Mouse (Mus musculus) heart, postnatal 14 days (tissue): Measurements from ENCODE around the gene Abhd18. TPM values are rescaled to one million over a fixed set of nuclear protein-coding genes. Genes with fewer than 3 reads are reported as not detected.

Experiments
- DNase-seq, 2 experiments: peaks; one replicate each; pipeline ENCODE4 v3.0.0; 2021 to 2022
- intact Hi-C: fragments of 180-260 bp; cut with DNase I; formaldehyde crosslinking; loops from one replicate; pipeline ENCODE4 v1.15.1; 2025
- total RNA-seq, 2 experiments: library from RNA; stranded (reverse); gene quantifications; 2 replicates each; pipeline ENCODE4 v1.2.3; 2021

The Abhd18 gene
- total RNA-seq, 2 experiments from 2014 or later: 65.1 to 65.4 TPM

DNA sequence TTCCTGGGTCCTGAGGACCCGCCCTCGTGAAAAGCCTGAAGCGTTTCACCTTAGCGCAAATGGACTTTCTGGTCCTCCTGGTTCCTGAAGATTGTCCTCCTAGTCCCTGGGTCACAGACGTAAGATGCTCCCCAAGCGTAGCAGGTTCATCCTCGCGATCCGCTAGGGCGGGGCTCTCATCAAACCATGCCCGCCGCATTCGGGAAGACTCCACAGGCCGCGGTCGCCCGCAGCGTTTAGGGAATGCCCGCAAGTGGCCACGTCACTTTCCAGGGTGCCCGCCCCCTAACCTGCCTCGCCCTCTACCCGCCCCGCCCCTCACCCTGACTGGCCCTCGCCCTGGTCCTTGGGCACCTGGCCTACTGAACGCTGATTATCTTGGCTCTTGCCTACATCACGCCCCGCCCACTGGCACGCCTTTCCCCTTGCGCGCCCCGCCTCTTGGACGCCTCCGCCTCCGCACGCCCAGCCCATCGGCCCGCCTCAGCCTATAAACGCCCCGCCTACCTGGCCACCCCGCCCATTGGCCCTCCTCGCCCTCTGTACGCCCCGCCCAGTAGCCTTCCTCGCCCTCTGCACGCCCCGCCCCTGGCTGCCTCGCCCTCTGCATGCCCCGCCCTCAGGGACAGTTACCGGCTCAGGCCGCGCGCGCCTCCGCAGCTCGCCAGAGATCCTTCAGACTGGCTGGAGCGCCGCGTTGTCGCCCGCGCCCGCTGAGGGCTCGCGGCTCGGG is 102.6 kb downstream of the Abhd18 start, which contains the start of gene Larp1b:
Larp1b (plus strand) TSS at position 659 of the 733 bp plus-strand sequence.
- intact Hi-C loops: loop anchor here (5.0 kb wide), 1 partner anchor 52 kb away; no protein-coding TSS in a partner anchor
- DNase-seq: peak; percentile 99 to 100

DNA sequence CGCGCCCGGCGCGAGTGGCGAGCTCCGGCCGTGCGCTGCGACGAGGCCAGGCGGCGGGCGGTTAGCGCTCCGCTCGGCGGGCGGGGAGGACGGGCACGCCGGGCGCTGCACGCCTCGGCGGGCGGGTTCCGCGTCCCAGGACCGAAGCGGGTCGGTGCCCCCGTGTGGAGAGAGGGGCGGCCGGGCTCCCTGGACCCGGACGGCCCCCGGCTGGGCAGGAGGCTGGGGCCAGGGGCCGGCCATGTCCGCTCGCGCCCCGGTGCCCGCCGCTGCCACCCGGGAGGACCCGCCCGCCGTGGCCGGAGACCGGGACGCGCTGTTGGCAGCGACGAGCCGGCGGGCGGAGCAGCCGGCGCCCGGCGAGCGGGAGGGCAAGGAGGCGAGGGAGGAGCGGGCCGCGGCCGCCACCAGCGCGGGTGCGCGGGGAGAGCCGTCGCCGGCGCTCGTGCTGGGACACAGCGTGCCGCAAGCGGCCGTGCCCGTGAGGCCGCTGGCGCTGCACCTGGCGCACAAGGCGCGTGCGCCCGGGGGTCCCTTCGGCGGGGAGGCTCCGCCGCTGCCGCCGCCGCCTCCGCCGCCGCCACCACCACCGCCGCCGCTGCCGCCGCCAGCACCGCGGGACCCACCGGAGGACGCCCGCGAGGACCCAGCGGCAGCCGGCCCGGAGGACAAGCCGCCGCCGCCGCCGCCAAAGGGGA is 103.3 kb downstream of the Abhd18 start:
- intact Hi-C loops: loop anchor here (5.0 to 10.0 kb wide), 2 partner anchors 53 to 635 kb away; no protein-coding TSS in a partner anchor
- peak; percentile 60 to 67 for DNase-seq

DNA sequence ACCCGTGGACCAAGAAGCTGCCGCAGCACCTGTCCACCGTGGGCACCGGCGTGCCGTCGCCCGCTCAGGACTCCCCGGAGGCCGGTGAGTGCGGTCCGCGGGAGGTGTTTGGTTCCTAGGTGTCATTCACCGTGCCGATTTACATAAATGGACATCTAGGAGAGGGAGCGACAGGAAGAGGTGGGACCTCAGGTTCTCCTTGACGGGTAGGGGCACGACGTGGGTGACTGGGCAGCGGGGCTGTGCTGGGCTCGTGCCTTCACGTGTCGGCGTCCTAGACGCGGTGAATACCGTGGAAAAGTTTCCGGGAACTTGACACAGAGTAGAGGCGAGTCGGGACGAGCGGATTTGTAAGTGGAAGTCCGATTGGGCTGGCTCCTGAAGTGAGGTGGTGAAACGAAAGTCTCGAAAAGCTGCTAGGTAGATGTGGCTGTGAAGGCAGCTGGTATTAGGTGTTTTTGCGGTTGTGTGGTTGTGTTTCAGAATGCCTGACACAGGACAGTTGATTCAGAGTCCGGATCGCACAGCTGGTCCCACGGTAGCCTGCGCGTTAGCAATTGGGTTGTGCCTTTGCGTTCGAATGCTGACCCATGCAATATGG is 103.9 kb downstream of the Abhd18 start:
- intact Hi-C loops: loop anchor here (10.0 kb wide), 1 partner anchor 634 kb away; no protein-coding TSS in a partner anchor
- peak; percentile 54 to 64 for DNase-seq

DNA sequence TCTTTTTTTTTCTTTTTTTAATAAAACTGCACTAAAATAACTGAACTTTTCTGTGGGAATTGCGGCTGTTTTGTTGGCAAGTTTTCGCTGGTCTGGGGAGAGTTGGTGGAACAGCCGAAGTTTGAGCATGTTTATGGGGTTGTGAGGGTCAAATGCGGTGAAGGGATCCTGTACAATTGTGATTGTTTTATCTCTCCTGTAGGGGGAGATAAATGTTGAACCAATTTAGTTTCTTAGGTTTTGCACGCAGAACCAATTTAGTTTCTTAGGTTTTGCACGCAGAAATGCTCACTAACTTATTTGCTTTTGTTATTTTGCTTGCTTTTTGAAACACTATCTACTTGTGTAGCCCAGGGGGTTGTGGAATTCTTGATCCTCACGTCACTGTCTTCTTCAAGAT is 104.6 kb downstream of the Abhd18 start:
- DNase-seq: no peak
- intact Hi-C loops: loop anchor here (10.0 kb wide), 1 partner anchor 633 kb away; no protein-coding TSS in a partner anchor

DNA sequence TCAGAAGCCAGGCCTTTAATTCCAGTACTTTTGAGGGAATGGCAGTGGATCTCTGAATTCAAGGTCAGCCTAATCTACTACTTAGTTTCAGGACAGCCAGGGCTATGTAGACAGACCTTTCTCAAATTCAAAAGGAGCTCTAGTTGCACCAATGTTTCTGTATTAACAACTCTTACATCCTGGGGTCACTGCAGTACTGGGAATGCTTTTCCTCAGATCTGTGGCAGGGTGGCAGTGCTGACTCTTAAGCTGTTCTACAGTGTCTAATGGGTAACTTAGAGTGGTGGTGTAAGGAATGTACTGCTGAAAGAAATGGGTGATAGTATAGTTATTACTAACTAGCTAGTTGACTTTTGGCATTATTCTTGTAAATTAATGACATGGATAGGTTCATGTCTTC is 105.8 kb downstream of the Abhd18 start:
- intact Hi-C loops: loop anchor here (10.0 kb wide), 1 partner anchor 632 kb away; no protein-coding TSS in a partner anchor
- DNase-seq: no peak

DNA sequence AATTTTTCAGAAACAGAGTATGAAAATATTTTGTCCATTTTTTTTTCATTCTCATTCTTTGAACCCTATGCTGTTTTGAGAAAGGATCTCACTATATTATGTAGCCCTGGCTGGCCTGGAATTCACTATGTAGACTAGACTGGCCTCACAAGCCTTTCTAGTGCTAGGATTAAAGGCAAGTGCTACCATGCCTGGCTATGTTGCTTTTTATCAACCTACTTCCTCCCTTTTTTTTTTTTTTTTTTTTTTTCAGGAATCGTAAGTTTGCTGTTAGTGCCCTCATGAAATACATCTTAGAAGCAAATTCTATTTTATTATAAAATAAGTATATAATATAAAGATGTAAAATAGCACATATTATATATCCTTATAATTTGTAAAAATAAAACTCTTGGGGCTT is 108.0 kb downstream of the Abhd18 start:
- DNase-seq: no peak
- intact Hi-C loops: loop anchor here (10.0 kb wide), 1 partner anchor 630 kb away; no protein-coding TSS in a partner anchor

DNA sequence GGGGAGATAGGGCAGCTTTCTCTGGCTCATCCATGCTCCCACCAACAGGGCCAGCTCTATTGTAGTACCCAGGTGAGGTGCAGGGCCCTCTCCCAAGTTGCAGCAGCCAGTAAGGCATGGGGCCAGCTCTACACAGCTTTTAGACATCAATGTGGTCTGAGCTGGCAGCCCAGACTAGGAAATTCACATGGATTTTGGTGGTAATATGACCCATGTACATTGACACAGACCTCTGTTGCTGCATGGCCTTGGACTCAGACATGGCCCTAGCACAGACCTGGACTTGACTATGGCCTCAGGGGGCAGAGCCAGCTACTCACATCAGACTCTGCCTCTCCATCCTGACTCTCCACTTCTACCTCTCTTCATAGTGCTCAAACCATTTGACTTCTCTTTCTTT is 112.1 kb downstream of the Abhd18 start:
- DNase-seq: no peak
- intact Hi-C loops: loop anchor here (10.0 kb wide), 1 partner anchor 626 kb away; no protein-coding TSS in a partner anchor

DNA sequence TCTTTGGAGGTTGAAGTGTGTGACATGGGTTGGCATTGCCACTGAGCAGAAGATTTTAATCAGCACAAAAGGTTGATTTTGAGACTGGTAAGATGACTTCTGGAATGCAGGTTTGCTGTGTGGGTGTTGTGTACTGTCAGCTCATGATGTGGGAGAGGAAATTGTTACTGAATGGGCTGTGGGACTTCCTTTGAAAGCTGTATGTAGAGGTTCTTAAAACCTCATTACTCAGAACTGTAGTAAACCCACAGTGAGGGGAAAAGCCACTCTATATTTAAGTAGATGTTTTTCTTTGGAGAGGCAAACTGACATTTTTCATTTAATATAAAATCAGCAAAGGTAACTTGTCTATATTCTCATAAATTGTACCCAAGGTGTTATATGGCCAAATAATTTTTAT is 134.0 kb downstream of the Abhd18 start:
- DNase-seq: no peak
- intact Hi-C loops: no loop called here

DNA sequence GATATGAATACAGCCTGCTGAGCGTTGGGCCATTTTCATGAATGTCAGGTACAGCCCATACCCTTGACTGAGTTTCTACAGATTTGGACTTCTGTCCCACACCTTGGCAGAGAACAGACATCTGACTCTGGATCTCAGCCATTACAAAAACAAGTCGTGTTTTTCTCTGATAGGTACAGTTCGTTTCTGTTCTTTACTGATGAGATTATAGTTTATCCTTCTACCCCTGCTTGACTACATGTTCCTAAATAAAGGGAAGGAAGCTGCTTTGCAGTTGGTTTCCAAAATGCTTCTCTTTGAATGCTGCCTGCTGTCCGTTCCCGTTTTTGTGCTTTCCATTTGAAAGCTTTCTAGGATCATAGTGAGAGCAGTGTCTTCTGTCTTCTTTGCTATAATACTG is 140.8 kb downstream of the Abhd18 start:
- intact Hi-C loops: no loop called here
- DNase-seq: no peak

Other genes starting within 250 kb of the Abhd18 start
- gene Slc25a31, start 138.1 kb upstream of the Abhd18 start, total RNA-seq: under 1 TPM in 1 of 2 experiments, not detected in 1; 0.39 TPM
- gene Hspa4l, start 102.5 kb upstream of the Abhd18 start, total RNA-seq: 10 to 100 TPM; 34.7 to 40.4 TPM
- gene Plk4, start 47.0 kb upstream of the Abhd18 start, total RNA-seq: 1 to 10 TPM; 3.3 to 7.4 TPM
- gene Mfsd8, start 84 bp upstream of the Abhd18 start, total RNA-seq: 10 to 100 TPM; 14.4 to 17.0 TPM
- gene 1700034I23Rik, start 55.6 kb downstream of the Abhd18 start, total RNA-seq: not detected
- gene Larp1b, start 102.9 kb downstream of the Abhd18 start, total RNA-seq: 10 to 100 TPM; 63.8 to 67.6 TPM
- 10 to 100 TPM; 28.2 to 31.5 TPM for gene Pgrmc2, start 236.1 kb downstream of the Abhd18 start, total RNA-seq